Mouse (Mus musculus): ENCODE results near the gene Rabgap1l.
A peak's percentile ranks its signal among the peaks of the same experiment; 100 is the strongest.

The Rabgap1l gene

GRCm38 (mm10) chr1:160244689-160245088, 548.3 kb downstream of the Rabgap1l start:
- no peak for DNase-seq (ENCODE audit: low spot score in 2 of 2)

- DNase-seq (ENCODE audit: low spot score in 2 of 2): no peak
Observed at GRCm38 (mm10) chr1:160240091-160240490, 552.9 kb downstream of the Rabgap1l start.

- DNase-seq (ENCODE audit: low spot score in 2 of 2): no peak
Observed at GRCm38 (mm10) chr1:160238852-160239443, 554.1 kb downstream of the Rabgap1l start.

GRCm38 (mm10) chr1:160237981-160238380, 555.0 kb downstream of the Rabgap1l start:
- DNase-seq (ENCODE audit: low spot score in 2 of 2): no peak

- no peak for DNase-seq (ENCODE audit: low spot score in 2 of 2)
Observed at GRCm38 (mm10) chr1:160233921-160234320, 559.1 kb downstream of the Rabgap1l start.

GRCm38 (mm10) chr1:160232113-160232512, 560.9 kb downstream of the Rabgap1l start:
- no peak for DNase-seq (ENCODE audit: low spot score in 2 of 2)

- DNase-seq (ENCODE audit: low spot score in 2 of 2): no peak
Observed at GRCm38 (mm10) chr1:160231013-160231412, 562.0 kb downstream of the Rabgap1l start.

GRCm38 (mm10) chr1:160227850-160228249, 565.2 kb downstream of the Rabgap1l start:
- no peak for DNase-seq (ENCODE audit: low spot score in 2 of 2)

GRCm38 (mm10) chr1:160227196-160227595, 565.8 kb downstream of the Rabgap1l start:
- DNase-seq (ENCODE audit: low spot score in 2 of 2): no peak

- DNase-seq (ENCODE audit: low spot score in 2 of 2): no peak
Observed at GRCm38 (mm10) chr1:160224093-160224492, 568.9 kb downstream of the Rabgap1l start.

GRCm38 (mm10) chr1:160217898-160218297, 575.1 kb downstream of the Rabgap1l start:
- no peak for DNase-seq (ENCODE audit: low spot score in 2 of 2)

GRCm38 (mm10) chr1:160214171-160214570, 578.8 kb downstream of the Rabgap1l start:
- no peak for DNase-seq (ENCODE audit: low spot score in 2 of 2)

GRCm38 (mm10) chr1:160212703-160213669, 580.0 kb downstream of the Rabgap1l start, which contains the start of gene Cacybp:
Cacybp (minus strand) TSS chr1:160212875.
- DNase-seq (ENCODE audit: low spot score in 2 of 2): peak; percentile 100

- peak; percentile 32 to 44 for DNase-seq (ENCODE audit: low spot score in 2 of 2)
Observed at GRCm38 (mm10) chr1:160212123-160212691, 580.8 kb downstream of the Rabgap1l start.

- DNase-seq (ENCODE audit: low spot score in 2 of 2): no peak
Observed at GRCm38 (mm10) chr1:160211597-160212122, 581.4 kb downstream of the Rabgap1l start.

GRCm38 (mm10) chr1:160210566-160210965, 582.4 kb downstream of the Rabgap1l start:
- DNase-seq (ENCODE audit: low spot score in 2 of 2): no peak

- DNase-seq (ENCODE audit: low spot score in 2 of 2): no peak
Observed at GRCm38 (mm10) chr1:160209844-160210243, 583.2 kb downstream of the Rabgap1l start.

GRCm38 (mm10) chr1:160205486-160205885, 587.5 kb downstream of the Rabgap1l start:
- no peak for DNase-seq (ENCODE audit: low spot score in 2 of 2)

GRCm38 (mm10) chr1:160195337-160195663, 597.7 kb downstream of the Rabgap1l start:
- no peak for DNase-seq (ENCODE audit: low spot score in 2 of 2)

GRCm38 (mm10) chr1:160194529-160195336, 598.3 kb downstream of the Rabgap1l start, which contains the start of gene Mrps14:
Mrps14 (plus strand) TSS chr1:160195215.
- peak; percentile 98 to 99 for DNase-seq (ENCODE audit: low spot score in 2 of 2)

GRCm38 (mm10) chr1:160184506-160184905, 608.5 kb downstream of the Rabgap1l start:
- peak; percentile 5 to 13 for DNase-seq (ENCODE audit: low spot score in 2 of 2)

Measured in urinary bladder, postnatal 36 days (tissue).